Mouse (Mus musculus): Measurements from ENCODE around the gene Creld1. TPM values are rescaled to one million over a fixed set of nuclear protein-coding genes. Genes with fewer than 3 reads are reported as not detected.

The Creld1 gene
- polyA plus RNA-seq (2014; fragmentation: Nextera tagmentation; extraction: Ambion mirVana), result 36.3 and 41.6 TPM in 2 replicates

DNA sequence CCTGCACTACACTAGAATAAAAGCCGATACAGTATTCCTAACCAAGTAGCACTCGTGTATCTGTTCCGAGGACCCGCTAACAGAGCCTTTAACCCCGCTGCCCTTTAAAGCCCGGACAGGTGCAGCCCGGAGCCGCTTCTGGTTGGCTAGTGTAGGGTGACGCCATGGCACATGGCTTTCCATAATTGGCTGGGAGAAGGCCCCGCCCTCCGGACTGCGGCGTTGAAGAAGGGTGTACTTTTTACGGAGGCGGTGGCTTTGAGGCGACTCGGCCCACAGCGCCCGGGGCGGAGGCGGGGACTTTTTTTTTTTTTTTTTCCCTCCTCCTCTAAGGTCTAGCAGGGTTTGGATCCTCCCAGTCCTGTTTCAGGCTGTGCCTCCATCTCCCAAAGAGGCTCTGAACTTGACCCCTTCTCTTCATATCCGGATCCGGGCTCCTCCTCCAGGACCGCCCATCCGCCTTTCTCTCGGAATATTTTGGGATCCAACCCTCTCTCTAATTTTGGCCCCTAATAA is at the start of gene Creld1:
Creld1 (plus strand) TSS at position 198 of the 516 bp plus-strand sequence.
- Histone ChIP-seq H3K9me3 (ENCODE audit: control insufficient read depth, low read length) (no peaks in the 10 kb centered on the region), H3K4me1 (replicated peaks; ENCODE audit: control insufficient read depth, insufficient read depth, low read length) (peaks cover 8% of the 10 kb centered on the region)

DNA sequence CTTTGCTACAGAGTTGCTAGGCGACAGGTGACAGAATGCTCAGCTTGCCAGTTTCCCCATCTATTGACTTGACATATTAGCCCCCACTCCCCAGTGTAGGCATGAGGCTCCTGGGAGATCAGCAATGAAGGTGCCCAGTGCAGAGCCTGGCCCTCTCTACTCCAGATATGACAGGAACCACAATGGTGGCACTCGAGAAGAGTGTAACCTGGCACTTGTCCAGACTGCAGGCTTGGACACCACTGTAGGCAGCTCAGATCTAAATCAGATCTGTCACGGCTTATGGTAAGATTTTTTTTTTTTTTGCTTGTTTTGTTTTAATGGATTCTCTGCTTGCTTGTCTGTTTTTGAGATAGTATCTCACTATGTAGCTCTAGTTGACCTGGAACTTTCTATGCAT is 49.4 kb upstream of the Creld1 start:
- 80% methylated on average over 3 of the region's 3 CpGs for WGBS
- Histone ChIP-seq H3K27ac (ENCODE audit: low read depth, low read length) (no peak overlapping the region), H3K4me3 (ENCODE audit: low read depth, low read length) (no peak overlapping the region)

More for the DNA sequence above, at the start of gene Creld1:
- peak within 1 kb of the TSS; percentile 79 for H3K9ac ChIP-seq (ENCODE audit: low read length)
- H3K4me2 ChIP-seq (ENCODE audit: low read depth, low read length, severe bottlenecking), result peak within 1 kb of the TSS; percentile 88
- peak within 1 kb of the TSS; percentile 62 for H3K4me3 ChIP-seq (ENCODE audit: low read depth, low read length)
- H3K27ac ChIP-seq (ENCODE audit: low read depth, low read length), result peak within 1 kb of the TSS; percentile 92
- DNase-seq (ENCODE audit: low spot score), result peak; percentile 96
- ATAC-seq (replicated peaks; ENCODE audit: low FRiP score), result peak; percentile 96
- no peaks in the 10 kb centered on the region for H3K36me3 ChIP-seq (ENCODE audit: control insufficient read depth, insufficient read depth, low read length)
- no peaks in the 10 kb centered on the region for H3K27me3 ChIP-seq (ENCODE audit: control insufficient read depth, insufficient read depth, low read length)
- WGBS, result under 1% methylated on average over 26 of the region's 26 CpGs

DNA sequence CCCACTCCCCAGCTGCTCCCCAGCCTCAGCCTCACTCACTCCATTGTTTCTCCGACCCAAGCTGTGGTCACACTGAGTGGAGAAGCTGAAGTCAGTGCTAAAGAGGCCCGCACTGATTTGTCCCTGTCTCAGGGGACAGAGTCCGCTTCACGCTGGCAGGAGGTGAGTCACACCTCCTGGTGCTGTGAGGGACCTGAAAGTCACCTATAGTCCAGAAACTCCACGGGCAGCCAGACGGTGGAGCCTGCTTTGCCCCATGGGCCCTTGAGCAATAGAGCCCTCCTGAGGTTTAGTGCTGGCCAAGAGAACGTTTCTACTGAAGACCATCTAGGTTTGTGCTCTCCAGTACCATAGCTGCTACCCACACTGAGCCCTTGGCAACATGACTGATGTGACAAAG is 48.4 kb upstream of the Creld1 start:
- Histone ChIP-seq H3K36me3 (ENCODE audit: control insufficient read depth, insufficient read depth, low read length) (no peaks in the 10 kb centered on the region), H3K4me3 (ENCODE audit: low read depth, low read length) (no peak overlapping the region), H3K27me3 (ENCODE audit: control insufficient read depth, insufficient read depth, low read length) (no peaks in the 10 kb centered on the region), H3K4me2 (ENCODE audit: low read depth, low read length, severe bottlenecking) (no peak overlapping the region), H3K4me1 (replicated peaks; ENCODE audit: control insufficient read depth, insufficient read depth, low read length) (no peaks in the 10 kb centered on the region), H3K9ac (ENCODE audit: low read length) (no peak overlapping the region), H3K27ac (ENCODE audit: low read depth, low read length) (no peak overlapping the region), H3K9me3 (ENCODE audit: control insufficient read depth, low read length) (no peaks in the 10 kb centered on the region)
- DNase-seq (ENCODE audit: low spot score), result no peak
- no peak for ATAC-seq (replicated peaks; ENCODE audit: low FRiP score)
- 69% methylated on average over 7 of the region's 7 CpGs for WGBS

More for the DNA sequence above, 49.4 kb upstream of the Creld1 start:
- no peak overlapping the region for H3K4me2 ChIP-seq (ENCODE audit: low read depth, low read length, severe bottlenecking)
- H3K9me3 ChIP-seq (ENCODE audit: control insufficient read depth, low read length), result no peaks in the 10 kb centered on the region
- DNase-seq (ENCODE audit: low spot score) (no peak), ATAC-seq (replicated peaks; ENCODE audit: low FRiP score) (no peak)
- no peaks in the 10 kb centered on the region for H3K4me1 ChIP-seq (replicated peaks; ENCODE audit: control insufficient read depth, insufficient read depth, low read length)
- no peak overlapping the region for H3K9ac ChIP-seq (ENCODE audit: low read length)
- no peaks in the 10 kb centered on the region for H3K27me3 ChIP-seq (ENCODE audit: control insufficient read depth, insufficient read depth, low read length)
- H3K36me3 ChIP-seq (ENCODE audit: control insufficient read depth, insufficient read depth, low read length), result no peaks in the 10 kb centered on the region

DNA sequence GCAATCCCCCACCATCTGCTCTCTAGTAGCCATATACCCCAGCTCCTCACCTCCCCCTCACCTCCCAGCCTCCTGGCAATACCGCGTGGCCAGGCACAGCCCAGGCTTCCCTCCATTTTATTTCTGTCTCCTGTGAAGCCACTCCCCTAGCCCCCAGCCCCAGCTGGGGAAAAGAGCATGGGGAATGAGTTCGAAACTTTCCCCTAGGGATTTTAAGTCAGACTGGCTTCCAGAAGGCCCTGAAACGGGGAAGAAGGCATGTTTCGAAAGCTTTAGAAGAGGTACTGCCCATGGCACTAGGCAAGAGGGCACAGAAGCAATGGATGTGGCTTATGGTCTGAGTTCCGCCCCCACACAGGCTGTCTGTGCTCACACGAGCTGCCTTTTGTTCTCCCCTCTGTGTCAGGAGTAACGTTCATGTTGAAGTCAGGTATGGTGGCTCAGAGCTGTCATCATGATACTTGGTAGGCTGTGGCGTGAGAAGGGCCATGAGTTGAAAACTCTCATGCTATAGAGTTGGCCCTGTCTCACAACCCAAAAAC is 47.4 kb upstream of the Creld1 start, which contains the start of gene Cidec:
Cidec (minus strand) TSS at position 97 of the 542 bp plus-strand sequence.
- no peak for DNase-seq (ENCODE audit: low spot score)
- WGBS, result 79% methylated on average over 9 of the region's 9 CpGs
- no peaks in the 10 kb centered on the region for H3K36me3 ChIP-seq (ENCODE audit: control insufficient read depth, insufficient read depth, low read length)
- no peaks in the 10 kb centered on the region for H3K4me1 ChIP-seq (replicated peaks; ENCODE audit: control insufficient read depth, insufficient read depth, low read length)
- no peak within 1 kb of the TSS for H3K27ac ChIP-seq (ENCODE audit: low read depth, low read length)
- no peak within 1 kb of the TSS for H3K4me3 ChIP-seq (ENCODE audit: low read depth, low read length)
- H3K4me2 ChIP-seq (ENCODE audit: low read depth, low read length, severe bottlenecking), result no peak within 1 kb of the TSS
- no peak for ATAC-seq (replicated peaks; ENCODE audit: low FRiP score)
- H3K9me3 ChIP-seq (ENCODE audit: control insufficient read depth, low read length), result no peaks in the 10 kb centered on the region
- no peaks in the 10 kb centered on the region for H3K27me3 ChIP-seq (ENCODE audit: control insufficient read depth, insufficient read depth, low read length)
- no peak within 1 kb of the TSS for H3K9ac ChIP-seq (ENCODE audit: low read length)

DNA sequence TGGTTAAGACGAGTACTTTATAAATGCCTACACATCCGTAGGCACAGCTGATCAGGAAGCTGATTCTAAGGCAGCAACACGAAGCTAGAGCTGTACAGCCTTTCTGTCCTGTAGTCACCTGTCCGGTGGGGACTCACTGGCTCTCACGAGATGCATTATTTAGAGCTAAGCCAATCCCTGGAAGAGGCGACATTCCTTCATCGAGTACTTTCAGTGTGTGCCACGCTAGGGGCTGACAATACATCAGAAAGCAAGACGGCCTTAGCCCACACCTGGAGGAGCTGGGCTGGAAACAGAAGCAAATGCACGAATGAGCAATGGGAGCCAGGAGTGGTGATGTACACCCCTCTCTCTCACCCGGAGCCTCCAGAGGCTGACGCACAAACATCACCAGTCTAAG is 46.0 kb upstream of the Creld1 start:
- Histone ChIP-seq H3K27me3 (ENCODE audit: control insufficient read depth, insufficient read depth, low read length) (no peaks in the 10 kb centered on the region), H3K9ac (ENCODE audit: low read length) (no peak overlapping the region), H3K9me3 (ENCODE audit: control insufficient read depth, low read length) (no peaks in the 10 kb centered on the region), H3K4me1 (replicated peaks; ENCODE audit: control insufficient read depth, insufficient read depth, low read length) (0 out of 2 replicates have a peak, but pooled peaks cover 2% of the 10 kb centered on the region), H3K27ac (ENCODE audit: low read depth, low read length) (no peak overlapping the region), H3K4me3 (ENCODE audit: low read depth, low read length) (no peak overlapping the region), H3K36me3 (ENCODE audit: control insufficient read depth, insufficient read depth, low read length) (no peaks in the 10 kb centered on the region), H3K4me2 (ENCODE audit: low read depth, low read length, severe bottlenecking) (no peak overlapping the region)
- peak; percentile 24 for DNase-seq (ENCODE audit: low spot score)
- WGBS, result 82% methylated on average over 12 of the region's 12 CpGs
- ATAC-seq (replicated peaks; ENCODE audit: low FRiP score), result no peak

DNA sequence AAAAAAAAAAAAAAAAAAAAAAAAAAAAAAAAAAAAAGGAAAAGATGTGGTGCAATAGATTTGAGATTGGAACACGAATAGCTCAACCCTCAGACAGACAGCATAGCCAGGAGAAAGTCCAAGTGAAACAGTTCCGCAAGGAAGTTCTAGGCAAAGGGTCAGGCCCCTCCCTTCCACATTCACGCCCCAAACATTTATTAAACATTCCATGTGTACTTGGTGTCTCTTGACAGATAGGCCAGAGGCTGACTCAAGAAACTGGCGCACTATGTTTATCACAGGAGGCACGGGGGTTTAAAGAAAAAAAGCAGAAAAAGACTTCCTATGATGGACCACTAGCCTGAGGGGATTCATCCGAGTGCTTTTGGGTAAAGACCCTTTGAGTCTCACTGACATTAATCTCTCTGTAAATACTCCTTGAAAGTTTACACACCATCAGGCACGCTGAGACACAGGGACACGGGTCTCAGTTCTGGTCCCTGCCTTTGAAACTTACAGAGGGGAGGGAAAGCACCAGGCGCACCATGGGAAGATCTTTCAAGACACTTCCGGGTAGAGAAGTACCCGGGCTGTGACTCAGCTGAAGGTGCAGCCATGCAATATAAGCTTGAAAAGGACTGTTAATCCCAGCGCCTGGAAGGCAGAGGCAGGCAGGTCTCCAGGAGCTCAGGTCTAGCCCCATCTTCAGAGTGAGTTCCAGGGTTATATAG is 44.2 kb upstream of the Creld1 start:
- Histone ChIP-seq H3K4me3 (ENCODE audit: low read depth, low read length) (no peak overlapping the region), H3K4me1 (replicated peaks; ENCODE audit: control insufficient read depth, insufficient read depth, low read length) (peaks cover 4% of the 10 kb centered on the region; the same call in 1 of the 2 replicates), H3K9ac (ENCODE audit: low read length) (no peak overlapping the region), H3K27me3 (ENCODE audit: control insufficient read depth, insufficient read depth, low read length) (no peaks in the 10 kb centered on the region), H3K36me3 (ENCODE audit: control insufficient read depth, insufficient read depth, low read length) (no peaks in the 10 kb centered on the region), H3K27ac (ENCODE audit: low read depth, low read length) (no peak overlapping the region), H3K4me2 (ENCODE audit: low read depth, low read length, severe bottlenecking) (no peak overlapping the region), H3K9me3 (ENCODE audit: control insufficient read depth, low read length) (no peaks in the 10 kb centered on the region)
- 70% methylated on average over 12 of the region's 12 CpGs for WGBS
- DNase-seq (ENCODE audit: low spot score) (peak; percentile 33), ATAC-seq (replicated peaks; ENCODE audit: low FRiP score) (no peak)

DNA sequence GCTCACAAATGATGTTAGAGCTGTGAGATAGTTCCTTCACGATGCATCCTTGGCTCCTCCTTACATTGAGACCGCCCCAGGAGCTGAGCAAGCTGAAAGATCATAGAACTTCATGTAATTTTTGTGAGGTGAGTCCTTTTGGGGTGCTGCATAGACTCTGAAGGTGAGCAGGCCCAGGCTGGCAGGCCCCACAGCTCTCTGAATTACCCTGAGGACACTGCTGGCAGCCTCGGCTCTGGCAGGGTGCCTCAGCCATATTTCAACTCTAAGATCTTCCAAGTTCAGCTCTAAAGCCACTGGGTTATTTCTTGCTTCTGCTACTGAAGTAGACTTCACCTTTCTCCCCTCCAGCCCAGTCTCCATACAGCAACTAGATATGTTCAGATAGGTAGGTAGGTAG is 42.4 kb upstream of the Creld1 start:
- Histone ChIP-seq H3K36me3 (ENCODE audit: control insufficient read depth, insufficient read depth, low read length) (no peaks in the 10 kb centered on the region), H3K27ac (ENCODE audit: low read depth, low read length) (no peak overlapping the region), H3K9me3 (ENCODE audit: control insufficient read depth, low read length) (no peaks in the 10 kb centered on the region), H3K4me1 (replicated peaks; ENCODE audit: control insufficient read depth, insufficient read depth, low read length) (peaks cover 4% of the 10 kb centered on the region; the same call in 1 of the 2 replicates), H3K27me3 (ENCODE audit: control insufficient read depth, insufficient read depth, low read length) (no peaks in the 10 kb centered on the region), H3K4me3 (ENCODE audit: low read depth, low read length) (no peak overlapping the region), H3K4me2 (ENCODE audit: low read depth, low read length, severe bottlenecking) (no peak overlapping the region), H3K9ac (ENCODE audit: low read length) (no peak overlapping the region)
- DNase-seq (ENCODE audit: low spot score) (no peak), ATAC-seq (replicated peaks; ENCODE audit: low FRiP score) (no peak)
- WGBS, result 91% methylated on average over 3 of the region's 3 CpGs

DNA sequence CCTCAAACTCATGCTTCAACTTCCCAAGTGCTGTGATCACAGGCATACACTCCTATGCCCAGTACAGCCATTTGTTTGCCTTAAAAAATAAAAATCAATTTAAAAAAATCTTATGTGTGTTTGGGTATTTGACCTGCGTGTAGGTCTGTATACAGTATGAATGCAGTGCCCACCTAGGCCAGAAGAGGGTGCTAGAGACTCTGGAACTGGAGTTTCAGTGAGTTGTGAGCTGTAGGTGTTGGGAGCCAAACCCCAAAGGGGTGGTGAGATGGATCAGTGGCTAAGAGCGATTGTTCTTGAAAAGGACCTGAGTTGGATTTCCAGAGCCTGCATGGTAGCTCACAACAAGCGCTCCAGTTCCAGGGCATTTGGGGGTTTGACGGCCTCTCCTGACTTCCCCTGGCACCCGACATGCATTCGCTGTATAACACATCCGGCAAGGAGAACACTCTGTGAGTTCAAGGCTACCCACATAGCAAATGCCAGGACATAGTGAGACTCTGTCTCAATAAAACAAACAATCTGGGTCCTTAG is 41.9 kb upstream of the Creld1 start:
- H3K27ac ChIP-seq (ENCODE audit: low read depth, low read length), result no peak overlapping the region
- ATAC-seq (replicated peaks; ENCODE audit: low FRiP score), result no peak
- 56% methylated on average over 7 of the region's 7 CpGs for WGBS

More for the DNA sequence above, 41.9 kb upstream of the Creld1 start:
- no peaks in the 10 kb centered on the region for H3K36me3 ChIP-seq (ENCODE audit: control insufficient read depth, insufficient read depth, low read length)
- no peaks in the 10 kb centered on the region for H3K27me3 ChIP-seq (ENCODE audit: control insufficient read depth, insufficient read depth, low read length)
- DNase-seq (ENCODE audit: low spot score), result peak; percentile 86
- H3K4me3 ChIP-seq (ENCODE audit: low read depth, low read length), result no peak overlapping the region
- H3K9me3 ChIP-seq (ENCODE audit: control insufficient read depth, low read length), result no peaks in the 10 kb centered on the region
- peaks cover 4% of the 10 kb centered on the region; the same call in 1 of the 2 replicates for H3K4me1 ChIP-seq (replicated peaks; ENCODE audit: control insufficient read depth, insufficient read depth, low read length)
- H3K9ac ChIP-seq (ENCODE audit: low read length), result no peak overlapping the region
- no peak overlapping the region for H3K4me2 ChIP-seq (ENCODE audit: low read depth, low read length, severe bottlenecking)
